In genomic region chr5:127234715-127235114, GRCm38 (mm10) we compare ENCODE assay signal across 8 mouse cellular contexts. TPM values are rescaled to one million over a fixed set of nuclear protein-coding genes. Genes with fewer than 3 reads are reported as not detected.
A peak's percentile ranks its signal among the peaks of the same experiment; 100 is the strongest.
DNase-seq lines count a peak whose midpoint lies in the region; ATAC-seq and TF ChIP-seq lines count a peak whose summit lies in the region.
"Had no signal": no experiment of that assay in that cellular context is flagged by ENCODE, and none has a peak within 500 bp of the region (broad histone marks: within the 10 kb centered on the region; RNA-seq: fewer than 3 reads in every experiment).

No protein-coding gene starts in this region.

- peak; percentile 64 for TF ChIP-seq CTCF in forebrain, postnatal 0 days (IDR thresholded peaks at IDR 0.05; ENCODE audit: low read depth)

- no peaks in the 10 kb centered on the region for H3K4me1 ChIP-seq in forebrain, postnatal 0 days (ENCODE audit: insufficient read depth)
- peaks cover 9% of the 10 kb centered on the region; the same call in 1 of the 2 replicates for H3K4me1 ChIP-seq in midbrain, embryonic 14.5 days (ENCODE audit: control insufficient read depth, insufficient read depth, low read length)

- intact Hi-C loops in heart, postnatal 14 days (cut with DNase I): loop anchor here (5.0 kb wide), 2 partner anchors 248 to 263 kb away; no protein-coding TSS in a partner anchor

- H3K27me3 ChIP-seq in forebrain, postnatal 0 days (ENCODE audit: insufficient read depth, low read length): peaks cover 7% of the 10 kb centered on the region; the same call in 1 of the 2 replicates
- H3K27me3 ChIP-seq in midbrain, embryonic 14.5 days (ENCODE audit: control insufficient read depth, insufficient read depth, low read length): peaks cover 10% of the 10 kb centered on the region; the same call in 1 of the 2 replicates

- no peak overlapping the region for H3K9ac ChIP-seq in forebrain, postnatal 0 days
- H3K9ac ChIP-seq in midbrain, embryonic 14.5 days (replicated peaks; ENCODE audit: low read length): 0 out of 2 replicates have a peak overlapping the region, but pooled peaks have one; percentile 9

- no peak overlapping the region for H3K4me2 ChIP-seq in forebrain, postnatal 0 days (ENCODE audit: low read depth)
- H3K4me2 ChIP-seq in midbrain, embryonic 14.5 days (ENCODE audit: low read length): peak overlapping the region; percentile 29

- H3K36me3 ChIP-seq in forebrain, postnatal 0 days (ENCODE audit: insufficient read depth): no peaks in the 10 kb centered on the region
- H3K36me3 ChIP-seq in midbrain, embryonic 14.5 days (ENCODE audit: control insufficient read depth, insufficient read depth, low read length): no peaks in the 10 kb centered on the region

- no peak overlapping the region for H3K4me3 ChIP-seq in forebrain, postnatal 0 days (ENCODE audit: low read depth, low read length)
- H3K4me3 ChIP-seq in midbrain, embryonic 14.5 days (replicated peaks; ENCODE audit: low read depth, low read length): no peak overlapping the region

- peak; percentile 60 for DNase-seq in ES-CJ7 (ENCODE audit: low read depth, low spot score)
- DNase-seq in ZHBTc4 (ENCODE audit: low read depth, low spot score): peak; percentile 63
- DNase-seq in forebrain, postnatal 0 days: peak; percentile 83
- DNase-seq in midbrain, embryonic 14.5 days: peak; percentile 91
- DNase-seq in gastrocnemius, postnatal 10 days: no peak
- DNase-seq in layer of hippocampus, adult 9-10 months (ENCODE audit: low spot score): no peak
- no peak for DNase-seq in heart, postnatal 14 days

- ATAC-seq in forebrain, postnatal 0 days: peak; percentile 68
- ATAC-seq in midbrain, embryonic 14.5 days (ENCODE audit: low FRiP score, low TSS enrichment): peak; percentile 17; the same call in 1 of the 2 replicates

- no peaks in the 10 kb centered on the region for H3K9me3 ChIP-seq in forebrain, postnatal 0 days (ENCODE audit: low read length)
- H3K9me3 ChIP-seq in midbrain, embryonic 14.5 days (ENCODE audit: control insufficient read depth, low read length): no peaks in the 10 kb centered on the region

- WGBS in forebrain, postnatal 0 days: 1% methylated on average over 7 of the region's 7 CpGs
- 2% methylated on average over 7 of the region's 7 CpGs for WGBS in midbrain, embryonic 14.5 days

- no peak overlapping the region for H3K27ac ChIP-seq in forebrain, postnatal 0 days (ENCODE audit: low read depth, low read length)
- 0 out of 2 replicates have a peak overlapping the region, but pooled peaks have one; percentile 42 for H3K27ac ChIP-seq in midbrain, embryonic 14.5 days (replicated peaks; ENCODE audit: low read depth, low read length)

RNA-seq across cellular contexts. Expression of gene Tmem132c, which starts 6.9 kb away (rescaled TPM):
- total RNA-seq in forebrain, postnatal 0 days (2014; rRNA removed): 18.9 and 25.6 TPM in 2 replicates
- 5.2 and 7.5 TPM in 2 replicates for polyA plus RNA-seq in forebrain, postnatal 0 days (2015; fragmentation: Nextera tagmentation; extraction: Ambion mirVana)
- 10.6 and 16.2 TPM in 2 replicates for polyA plus RNA-seq in midbrain, embryonic 14.5 days (2014; fragmentation: Nextera tagmentation; extraction: Ambion mirVana)
- total RNA-seq in gastrocnemius, postnatal 10 days (2021): under 1 TPM; 0.68 to 0.97 TPM
- under 1 TPM; 0.17 to 0.33 TPM for total RNA-seq in heart, postnatal 14 days (2021)
- total RNA-seq: monocyte, adult 5-6 weeks had no signal

Comparison
In these comparisons a context has a peak if more than half of its experiments do, and no peak if none do; other contexts are left out.
1. DNase-seq: peak in ES-CJ7 (single experiment), ZHBTc4 (single experiment), forebrain, postnatal 0 days (single experiment) and midbrain, embryonic 14.5 days (single experiment); none in gastrocnemius, postnatal 10 days (single experiment), layer of hippocampus, adult 9-10 months (single experiment) and heart, postnatal 14 days (0 of 2).
2. RNA of gene Tmem132c, which starts 6.9 kb away (total RNA-seq): 18.9 to 25.6 TPM in forebrain, postnatal 0 days; 0.68 to 0.97 TPM in gastrocnemius, postnatal 10 days and 0.17 to 0.33 TPM in heart, postnatal 14 days; every median in the first group is over 10 times any median in the second.